Mouse (Mus musculus): Measurements from ENCODE around the gene Clptm1. TPM values are rescaled to one million over a fixed set of nuclear protein-coding genes. Genes with fewer than 3 reads are reported as not detected.

Clptm1 gene
- polyA plus RNA-seq, 1 experiment from 2014 or later = 98.6 TPM

DNA sequence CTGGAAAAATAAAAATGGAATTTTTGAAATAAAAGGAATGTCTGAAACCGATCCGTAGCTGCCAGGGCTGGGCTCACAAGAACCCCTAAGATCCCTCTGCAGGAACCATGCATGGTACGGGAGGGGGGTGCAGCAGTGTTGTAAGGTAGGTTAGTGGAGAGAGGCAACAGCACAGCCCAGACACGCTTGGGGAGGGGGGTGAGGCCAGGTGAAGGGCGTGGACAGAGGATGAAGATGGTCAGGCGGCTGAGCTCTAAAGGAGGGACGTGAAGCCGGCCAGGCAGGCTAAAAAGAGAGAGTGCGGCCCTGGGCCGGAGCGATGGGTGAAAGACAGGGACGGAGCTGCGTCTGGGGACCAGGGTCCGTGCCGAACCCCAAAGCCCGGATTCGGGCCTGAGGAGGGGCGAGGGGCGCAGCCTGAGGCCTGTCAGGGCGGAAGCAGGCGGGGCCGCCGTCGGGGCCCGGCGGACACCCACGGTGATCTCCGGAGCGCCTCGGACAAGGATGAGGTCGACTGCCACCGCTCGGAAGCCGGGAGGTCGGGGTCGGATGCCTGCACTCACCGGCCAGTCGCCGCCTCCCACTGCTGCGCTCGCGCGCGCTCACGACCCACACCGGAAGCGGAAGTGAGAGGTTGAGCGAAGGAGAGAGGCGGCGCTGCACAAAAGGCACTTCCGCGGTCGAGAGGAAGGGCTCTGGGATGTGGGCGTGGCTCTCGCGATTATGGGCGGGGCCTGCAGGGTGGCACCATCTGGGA is 60.8 kb downstream of the Clptm1 start, which contains the start of gene Clasrp:
Gene Clasrp (minus strand): TSS at position 638 of the 757 bp plus-strand sequence.
- H3K4me2 ChIP-seq (ENCODE audit: low read length) = peak within 1 kb of the TSS; percentile 94
- H3K9ac ChIP-seq (ENCODE audit: low read length) = peak within 1 kb of the TSS; percentile 95
- peaks cover 6 to 21% of the 10 kb centered on the region in 2 experiments for H3K4me1 ChIP-seq (ENCODE audit: control insufficient read depth in 2 of 2, insufficient read depth in 2 of 2, low read length in 2 of 2)
- no peaks in the 10 kb centered on the region for H3K27me3 ChIP-seq (ENCODE audit: control insufficient read depth, insufficient read depth, low read length)
- peak; percentile 87 for ATAC-seq (ENCODE audit: insufficient number of reproducible peaks, insufficient read depth, low FRiP score, low read depth)
- H3K27ac ChIP-seq (replicated peaks in 1 of 2; ENCODE audit: control insufficient read depth in 1 of 2, insufficient read depth in 1 of 2, low read depth in 2 of 2, low read length in 2 of 2) = peak within 1 kb of the TSS; percentile 32 to 69
- under 1% methylated on average over 56 of the region's 57 CpGs for WGBS
- H3K9me3 ChIP-seq (ENCODE audit: control insufficient read depth, low read length) = no peaks in the 10 kb centered on the region
- H3K4me3 ChIP-seq (ENCODE audit: control insufficient read depth in 1 of 2, insufficient read depth in 1 of 2, low read depth in 1 of 2, low read length in 2 of 2) = peak within 1 kb of the TSS; percentile 91 to 93
- H3K36me3 ChIP-seq (ENCODE audit: control insufficient read depth, insufficient read depth, low read length) = peaks cover 38% of the 10 kb centered on the region

GRCm38 (mm10) chr7:19603055-19603454 is 61.8 kb downstream of the Clptm1 start:
- WGBS = 68% methylated on average over 12 of the region's 12 CpGs
- Histone ChIP-seq H3K9me3 (ENCODE audit: control insufficient read depth, low read length) (no peaks in the 10 kb centered on the region), H3K4me3 (ENCODE audit: control insufficient read depth in 1 of 2, insufficient read depth in 1 of 2, low read depth in 1 of 2, low read length in 2 of 2) (peak overlapping the region in 1 of 2 experiments; percentile 93; a peak in 2 of 4 replicates), H3K9ac (ENCODE audit: low read length) (peak overlapping the region; percentile 95), H3K4me1 (ENCODE audit: control insufficient read depth in 2 of 2, insufficient read depth in 2 of 2, low read length in 2 of 2) (peaks cover 6 to 21% of the 10 kb centered on the region in 2 experiments), H3K4me2 (ENCODE audit: low read length) (peak overlapping the region; percentile 94), H3K27ac (replicated peaks in 1 of 2; ENCODE audit: control insufficient read depth in 1 of 2, insufficient read depth in 1 of 2, low read depth in 2 of 2, low read length in 2 of 2) (no peak overlapping the region), H3K27me3 (ENCODE audit: control insufficient read depth, insufficient read depth, low read length) (no peaks in the 10 kb centered on the region), H3K36me3 (ENCODE audit: control insufficient read depth, insufficient read depth, low read length) (peaks cover 48% of the 10 kb centered on the region)
- no peak for ATAC-seq (ENCODE audit: insufficient number of reproducible peaks, insufficient read depth, low FRiP score, low read depth)

DNA sequence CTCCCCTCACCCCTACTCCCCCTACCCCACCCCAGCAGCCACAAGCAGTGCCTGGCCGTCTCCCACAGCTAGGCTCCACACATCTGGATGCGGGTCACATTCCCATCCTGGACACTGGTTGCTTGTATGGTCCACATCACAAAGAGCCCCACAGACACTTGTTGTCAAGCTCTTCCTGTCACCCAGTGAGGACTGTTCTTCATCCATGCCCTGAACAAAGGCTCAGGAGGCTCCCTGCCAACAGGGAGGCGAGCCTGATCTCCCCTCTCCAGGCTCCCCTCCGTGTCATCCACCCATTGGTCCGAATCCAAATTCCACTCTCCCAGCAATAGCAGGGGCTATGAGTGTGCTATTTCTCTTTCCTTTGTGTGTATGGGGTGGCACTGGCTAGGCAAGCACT is 64.3 kb downstream of the Clptm1 start:
- Histone ChIP-seq H3K27ac (replicated peaks in 1 of 2; ENCODE audit: control insufficient read depth in 1 of 2, insufficient read depth in 1 of 2, low read depth in 2 of 2, low read length in 2 of 2) (no peak overlapping the region), H3K9ac (ENCODE audit: low read length) (no peak overlapping the region), H3K4me2 (ENCODE audit: low read length) (no peak overlapping the region), H3K4me1 (ENCODE audit: control insufficient read depth in 2 of 2, insufficient read depth in 2 of 2, low read length in 2 of 2) (peaks cover 6 to 21% of the 10 kb centered on the region in 2 experiments), H3K27me3 (ENCODE audit: control insufficient read depth, insufficient read depth, low read length) (no peaks in the 10 kb centered on the region), H3K9me3 (ENCODE audit: control insufficient read depth, low read length) (no peaks in the 10 kb centered on the region), H3K36me3 (ENCODE audit: control insufficient read depth, insufficient read depth, low read length) (peaks cover 70% of the 10 kb centered on the region), H3K4me3 (ENCODE audit: control insufficient read depth in 1 of 2, insufficient read depth in 1 of 2, low read depth in 1 of 2, low read length in 2 of 2) (no peak overlapping the region)
- 66% methylated on average over 5 of the region's 5 CpGs for WGBS
- ATAC-seq (ENCODE audit: insufficient number of reproducible peaks, insufficient read depth, low FRiP score, low read depth) = no peak

GRCm38 (mm10) chr7:19593061-19593730 is 71.6 kb downstream of the Clptm1 start:
- no peak for ATAC-seq (ENCODE audit: insufficient number of reproducible peaks, insufficient read depth, low FRiP score, low read depth)
- H3K27ac ChIP-seq (replicated peaks in 1 of 2; ENCODE audit: control insufficient read depth in 1 of 2, insufficient read depth in 1 of 2, low read depth in 2 of 2, low read length in 2 of 2) = no peak overlapping the region
- no peak overlapping the region for H3K4me2 ChIP-seq (ENCODE audit: low read length)
- no peak overlapping the region for H3K4me3 ChIP-seq (ENCODE audit: control insufficient read depth in 1 of 2, insufficient read depth in 1 of 2, low read depth in 1 of 2, low read length in 2 of 2)
- peaks cover 96% of the 10 kb centered on the region for H3K36me3 ChIP-seq (ENCODE audit: control insufficient read depth, insufficient read depth, low read length)
- WGBS = 74% methylated on average over 10 of the region's 10 CpGs
- H3K27me3 ChIP-seq (ENCODE audit: control insufficient read depth, insufficient read depth, low read length) = no peaks in the 10 kb centered on the region
- H3K4me1 ChIP-seq (ENCODE audit: control insufficient read depth in 2 of 2, insufficient read depth in 2 of 2, low read length in 2 of 2) = no peaks in the 10 kb centered on the region
- no peak overlapping the region for H3K9ac ChIP-seq (ENCODE audit: low read length)
- H3K9me3 ChIP-seq (ENCODE audit: control insufficient read depth, low read length) = no peaks in the 10 kb centered on the region

DNA sequence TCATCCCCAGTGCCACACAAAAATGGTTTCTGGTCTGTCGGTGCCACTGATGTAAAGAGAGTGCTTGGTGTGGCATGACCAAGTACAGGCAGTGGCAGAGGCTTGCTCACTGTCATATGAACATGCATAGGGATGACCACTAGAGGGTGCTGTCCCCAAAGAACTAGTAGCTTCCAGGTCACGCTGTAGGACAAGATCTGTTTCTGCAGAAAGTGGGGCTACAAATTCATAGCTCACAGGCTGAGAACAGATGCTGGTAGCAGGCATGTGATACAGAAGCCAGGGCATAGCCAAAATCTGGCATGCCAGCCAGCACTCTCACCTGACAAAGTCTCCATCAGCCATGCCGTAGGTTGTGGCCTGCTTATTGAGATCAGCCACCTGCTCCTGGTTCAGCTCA is 74.9 kb downstream of the Clptm1 start:
- Histone ChIP-seq H3K4me1 (ENCODE audit: control insufficient read depth in 2 of 2, insufficient read depth in 2 of 2, low read length in 2 of 2) (peaks cover 5 to 8% of the 10 kb centered on the region in 2 experiments; a peak in 2 of 4 replicates), H3K27me3 (ENCODE audit: control insufficient read depth, insufficient read depth, low read length) (no peaks in the 10 kb centered on the region), H3K9me3 (ENCODE audit: control insufficient read depth, low read length) (no peaks in the 10 kb centered on the region), H3K4me2 (ENCODE audit: low read length) (no peak overlapping the region), H3K9ac (ENCODE audit: low read length) (no peak overlapping the region), H3K4me3 (ENCODE audit: control insufficient read depth in 1 of 2, insufficient read depth in 1 of 2, low read depth in 1 of 2, low read length in 2 of 2) (no peak overlapping the region), H3K27ac (replicated peaks in 1 of 2; ENCODE audit: control insufficient read depth in 1 of 2, insufficient read depth in 1 of 2, low read depth in 2 of 2, low read length in 2 of 2) (no peak overlapping the region), H3K36me3 (ENCODE audit: control insufficient read depth, insufficient read depth, low read length) (peaks cover 98% of the 10 kb centered on the region)
- ATAC-seq (ENCODE audit: insufficient number of reproducible peaks, insufficient read depth, low FRiP score, low read depth) = peak; percentile 35; the same call in 1 of the 2 replicates
- WGBS = 55% methylated on average over 3 of the region's 3 CpGs

DNA sequence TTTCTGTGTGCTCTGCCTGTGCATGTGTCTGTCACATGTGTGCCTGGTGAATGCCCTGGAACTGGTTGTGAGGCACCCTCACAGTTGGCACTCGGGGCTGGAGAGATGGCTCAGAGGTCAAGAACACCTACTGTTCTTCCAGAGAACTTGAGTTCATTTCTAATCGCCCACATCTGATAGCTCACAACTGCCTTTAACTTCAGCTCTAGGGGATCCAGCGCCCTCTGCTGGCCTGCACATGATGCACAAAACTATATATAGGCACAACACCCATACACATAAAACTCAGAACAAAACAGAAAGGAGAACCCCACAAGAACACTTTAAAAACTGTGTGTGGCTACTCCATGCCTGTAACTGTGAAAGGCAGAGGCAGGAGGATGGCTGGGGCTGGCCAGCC is 75.6 kb downstream of the Clptm1 start:
- 51% methylated on average over 3 of the region's 3 CpGs for WGBS
- H3K36me3 ChIP-seq (ENCODE audit: control insufficient read depth, insufficient read depth, low read length) = peaks cover 99% of the 10 kb centered on the region
- no peaks in the 10 kb centered on the region for H3K9me3 ChIP-seq (ENCODE audit: control insufficient read depth, low read length)
- H3K27me3 ChIP-seq (ENCODE audit: control insufficient read depth, insufficient read depth, low read length) = no peaks in the 10 kb centered on the region
- ATAC-seq (ENCODE audit: insufficient number of reproducible peaks, insufficient read depth, low FRiP score, low read depth) = no peak
- no peak overlapping the region for H3K4me2 ChIP-seq (ENCODE audit: low read length)
- peaks cover 5 to 8% of the 10 kb centered on the region in 2 experiments; a peak in 2 of 4 replicates for H3K4me1 ChIP-seq (ENCODE audit: control insufficient read depth in 2 of 2, insufficient read depth in 2 of 2, low read length in 2 of 2)
- H3K9ac ChIP-seq (ENCODE audit: low read length) = no peak overlapping the region
- no peak overlapping the region for H3K27ac ChIP-seq (replicated peaks in 1 of 2; ENCODE audit: control insufficient read depth in 1 of 2, insufficient read depth in 1 of 2, low read depth in 2 of 2, low read length in 2 of 2)
- no peak overlapping the region for H3K4me3 ChIP-seq (ENCODE audit: control insufficient read depth in 1 of 2, insufficient read depth in 1 of 2, low read depth in 1 of 2, low read length in 2 of 2)

DNA sequence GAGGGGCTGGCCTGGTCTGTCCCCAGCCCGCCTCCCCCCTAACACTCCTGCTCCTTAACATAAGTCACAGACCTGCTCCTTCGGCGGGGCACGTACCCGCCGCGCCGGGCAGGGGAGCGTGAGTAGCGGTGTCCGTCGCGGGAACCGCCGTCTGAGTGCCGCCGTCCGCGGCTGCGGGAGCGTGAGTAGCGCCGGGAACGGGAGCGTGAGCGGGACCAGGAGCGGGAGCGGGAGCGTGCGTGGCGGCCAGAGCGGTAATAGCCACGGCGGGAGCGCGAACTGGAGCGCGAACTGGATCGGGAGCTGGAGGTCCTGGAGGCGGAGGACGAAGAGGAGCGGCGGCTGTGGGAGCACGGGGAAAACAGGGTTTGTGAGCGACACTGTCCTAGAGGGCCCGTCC is 78.6 kb downstream of the Clptm1 start:
- no peaks in the 10 kb centered on the region for H3K9me3 ChIP-seq (ENCODE audit: control insufficient read depth, low read length)
- H3K36me3 ChIP-seq (ENCODE audit: control insufficient read depth, insufficient read depth, low read length) = peaks cover 96% of the 10 kb centered on the region
- no peaks in the 10 kb centered on the region for H3K27me3 ChIP-seq (ENCODE audit: control insufficient read depth, insufficient read depth, low read length)
- 71% methylated on average over 46 of the region's 46 CpGs for WGBS
- 0 out of 2 replicates have a peak overlapping the region, but pooled peaks have one; percentile 8 for H3K9ac ChIP-seq (ENCODE audit: low read length)
- H3K4me3 ChIP-seq (ENCODE audit: control insufficient read depth in 1 of 2, insufficient read depth in 1 of 2, low read depth in 1 of 2, low read length in 2 of 2) = no peak overlapping the region
- peak overlapping the region; percentile 16; the same call in 1 of the 2 replicates for H3K4me2 ChIP-seq (ENCODE audit: low read length)
- 0 out of 4 replicates have a peak overlapping the region, but pooled peaks of 1 of the 2 experiments have one; percentile 24 for H3K27ac ChIP-seq (replicated peaks in 1 of 2; ENCODE audit: control insufficient read depth in 1 of 2, insufficient read depth in 1 of 2, low read depth in 2 of 2, low read length in 2 of 2)
- ATAC-seq (ENCODE audit: insufficient number of reproducible peaks, insufficient read depth, low FRiP score, low read depth) = no peak
- H3K4me1 ChIP-seq (ENCODE audit: control insufficient read depth in 2 of 2, insufficient read depth in 2 of 2, low read length in 2 of 2) = peaks cover 5 to 8% of the 10 kb centered on the region in 2 experiments; a peak in 2 of 4 replicates
